Mouse (Mus musculus) v-Abl transformed pro-B cells (cell line): Measurements from ENCODE around the gene Mlip.
"Not testable (repeated sequence)": the region's sequence is repeated elsewhere in the genome, so short reads cannot be mapped to it uniquely, and the experiment has no call there.

Experiments
- in situ Hi-C, 2 experiments: fragments of 400-800 bp; cut with MboI; formaldehyde crosslinking; loops; one replicate each; pipeline ENCODE4 v1.15.1; 2025; ENCODE audit not compliant: unreplicated experiment in 2 of 2

Mlip gene

GRCm38 (mm10) chr9:77258265-77258664 lies 94.5 kb downstream of the Mlip start:
- in situ Hi-C loops, result no loop called here

- in situ Hi-C loops, result no loop called here
Measured at GRCm38 (mm10) chr9:77254514-77254913, 98.3 kb downstream of the Mlip start.

- in situ Hi-C loops, result no loop called here
Measured at GRCm38 (mm10) chr9:77252761-77253160, 100.0 kb downstream of the Mlip start.

- in situ Hi-C loops, result no loop called here
Measured at GRCm38 (mm10) chr9:77252134-77252533, 100.6 kb downstream of the Mlip start.

GRCm38 (mm10) chr9:77251511-77252112 lies 101.2 kb downstream of the Mlip start:
- in situ Hi-C loops, result no loop called here

- in situ Hi-C loops, result no loop called here
Measured at GRCm38 (mm10) chr9:77198250-77198649, 154.5 kb downstream of the Mlip start.

- in situ Hi-C loops, result no loop called here
Measured at GRCm38 (mm10) chr9:77179486-77179885, 173.3 kb downstream of the Mlip start.

GRCm38 (mm10) chr9:77175870-77176269 lies 176.9 kb downstream of the Mlip start:
- in situ Hi-C loops, result no loop called here

GRCm38 (mm10) chr9:77172044-77172443 lies 180.7 kb downstream of the Mlip start:
- in situ Hi-C loops, result no loop called here

GRCm38 (mm10) chr9:77165877-77166276 lies 186.9 kb downstream of the Mlip start:
- in situ Hi-C loops, result no loop called here

- in situ Hi-C loops, result no loop called here
Measured at GRCm38 (mm10) chr9:77161764-77162163, 191.0 kb downstream of the Mlip start.

GRCm38 (mm10) chr9:77160277-77160926 lies 192.4 kb downstream of the Mlip start:
- in situ Hi-C loops, result no loop called here

- in situ Hi-C loops, result no loop called here
Measured at GRCm38 (mm10) chr9:77148518-77149257, 204.1 kb downstream of the Mlip start.

- in situ Hi-C loops, result no loop called here
Measured at GRCm38 (mm10) chr9:77119735-77120134, 233.0 kb downstream of the Mlip start.

GRCm38 (mm10) chr9:77096886-77097285 lies 255.9 kb downstream of the Mlip start:
- in situ Hi-C loops, result no loop called here

GRCm38 (mm10) chr9:77083221-77083620 lies 269.5 kb downstream of the Mlip start:
- in situ Hi-C loops, result not testable (repeated sequence)

GRCm38 (mm10) chr9:77071676-77072075 lies 281.1 kb downstream of the Mlip start:
- in situ Hi-C loops, result no loop called here

GRCm38 (mm10) chr9:77056611-77057010 lies 296.2 kb downstream of the Mlip start:
- in situ Hi-C loops, result no loop called here

- in situ Hi-C loops, result no loop called here
Measured at GRCm38 (mm10) chr9:77054426-77055193, 298.2 kb downstream of the Mlip start.
